Mouse (Mus musculus) myocyte (in vitro differentiated cells): ENCODE results near the gene Idh2. TPM values are rescaled to one million over a fixed set of nuclear protein-coding genes. Genes with fewer than 3 reads are reported as not detected.

ENCODE experiments used
- H3K27me3 ChIP-seq: one replicate; pipeline ENCODE4 v1.6.1; 2011; ENCODE audit not compliant: control insufficient read depth, insufficient read depth, insufficient read length
- H3K36me3 ChIP-seq: one replicate; pipeline ENCODE4 v1.6.1; 2011; ENCODE audit not compliant: control insufficient read depth, insufficient read depth
- H3K4me2 ChIP-seq: one replicate; pipeline ENCODE4 v1.6.1; 2011; ENCODE audit warnings: low read depth, control low read depth
- H3K4me3 ChIP-seq: one replicate; pipeline ENCODE4 v1.5.1; 2011; ENCODE audit warnings: mild to moderate bottlenecking, control low read depth, moderate library complexity
- H3K79me2 ChIP-seq: one replicate; pipeline ENCODE4 v1.6.1; 2011; ENCODE audit not compliant: control insufficient read depth, insufficient read depth
- H3ac ChIP-seq: one replicate; pipeline ENCODE4 v1.6.1; 2011; ENCODE audit not compliant: control insufficient read depth, insufficient read length
- CEBPB ChIP-seq: IDR thresholded peaks from 2 replicates; pipeline ENCODE4 v1.6.1; 2011; ENCODE audit warnings: mild to moderate bottlenecking, moderate library complexity; ENCODE audit not compliant: poor library complexity, insufficient read depth, severe bottlenecking
- E2F4 ChIP-seq: IDR thresholded peaks from one replicate; pipeline ENCODE4 v1.6.1; 2011; ENCODE audit warnings: mild to moderate bottlenecking, control low read depth, moderate library complexity; ENCODE audit not compliant: insufficient read depth
- MAX ChIP-seq: IDR thresholded peaks from one replicate; pipeline ENCODE4 v1.6.1; 2011; ENCODE audit warnings: low read depth, mild to moderate bottlenecking, control low read depth
- MYOD1 ChIP-seq, 3 experiments: IDR thresholded peaks; one replicate each; pipeline ENCODE4 v1.6.1; 2011; ENCODE audit warnings: control low read depth in 2 of 3, low read depth in 2 of 3, mild to moderate bottlenecking in 2 of 3, moderate library complexity in 1 of 3; ENCODE audit not compliant: insufficient read length in 2 of 3, control insufficient read depth in 1 of 3
- MYOG ChIP-seq, 3 experiments: IDR thresholded peaks; one replicate each; pipeline ENCODE4 v1.6.1; 2011; ENCODE audit warnings: control low read depth in 2 of 3, low read depth in 2 of 3, mild to moderate bottlenecking in 2 of 3; ENCODE audit not compliant: insufficient read length in 2 of 3, control insufficient read depth in 1 of 3, insufficient read depth in 1 of 3
- POLR2A ChIP-seq: IDR thresholded peaks from one replicate; pipeline ENCODE4 v1.6.1; 2011; ENCODE audit warnings: low read depth, mild to moderate bottlenecking, control low read depth, moderate library complexity; ENCODE audit not compliant: insufficient read length
- POLR2AphosphoS2 ChIP-seq: IDR thresholded peaks from one replicate; pipeline ENCODE4 v1.6.1; 2011; ENCODE audit warnings: low read depth, control low read depth; ENCODE audit not compliant: insufficient read length
- REST ChIP-seq: IDR thresholded peaks from one replicate; pipeline ENCODE4 v1.6.1; 2011; ENCODE audit warnings: mild to moderate bottlenecking, control low read depth, moderate library complexity; ENCODE audit not compliant: insufficient read depth, insufficient read length
- SRF ChIP-seq: IDR thresholded peaks from one replicate; pipeline ENCODE4 v1.6.1; 2011; ENCODE audit warnings: low read depth; ENCODE audit not compliant: control insufficient read depth, insufficient read length
- TCF12 ChIP-seq: IDR thresholded peaks from one replicate; pipeline ENCODE4 v1.6.1; 2011; ENCODE audit warnings: mild to moderate bottlenecking, control low read depth; ENCODE audit not compliant: poor library complexity, insufficient read depth, severe bottlenecking
- TCF3 ChIP-seq: IDR thresholded peaks from one replicate; pipeline ENCODE4 v1.6.1; 2011; ENCODE audit warnings: low read depth, control low read depth; ENCODE audit not compliant: insufficient read length
- USF1 ChIP-seq: IDR thresholded peaks from one replicate; pipeline ENCODE4 v1.6.1; 2011; ENCODE audit warnings: low read depth, mild to moderate bottlenecking, control low read depth, moderate library complexity
- polyA plus RNA-seq: library from polyadenylated mRNA; unstranded; fragments of >200 nt; fragmentation: generic; extraction: Trizol; gene quantifications from one replicate; pipeline ENCODE4 v1.2.1, GENCODE M21; 2012; ENCODE audit warnings: missing spikeins

The Idh2 gene
- polyA plus RNA-seq, 1 experiment: 159 TPM

GRCm38 (mm10) chr7:80059064-80059838, 55.9 kb downstream of the Idh2 start:
- H3K79me2 ChIP-seq: no peaks in the 10 kb centered on the region
- H3ac ChIP-seq: no peak overlapping the region
- no peaks in the 10 kb centered on the region for H3K36me3 ChIP-seq
- H3K4me3 ChIP-seq: no peak overlapping the region
- no peaks in the 10 kb centered on the region for H3K27me3 ChIP-seq
- TF ChIP-seq TCF12 (no peak), USF1 (no peak), CEBPB (no peak), MAX (no peak), POLR2A (no peak), REST (no peak), E2F4 (no peak), MYOD1 (IDR thresholded peaks at IDR 0.05; ENCODE audit: control insufficient read depth in 1 of 3, insufficient read length in 2 of 3, low read depth in 2 of 3) (no peak), SRF (no peak), MYOG (IDR thresholded peaks at IDR 0.05; ENCODE audit: control insufficient read depth in 1 of 3, insufficient read depth in 1 of 3, insufficient read length in 2 of 3, low read depth in 2 of 3) (no peak), TCF3 (no peak), POLR2AphosphoS2 (no peak)
- no peak overlapping the region for H3K4me2 ChIP-seq

GRCm38 (mm10) chr7:80058405-80059063, 56.7 kb downstream of the Idh2 start:
- Histone ChIP-seq H3K27me3 (no peaks in the 10 kb centered on the region), H3K36me3 (no peaks in the 10 kb centered on the region), H3ac (no peak overlapping the region), H3K4me3 (no peak overlapping the region), H3K4me2 (no peak overlapping the region), H3K79me2 (no peaks in the 10 kb centered on the region)
- TF ChIP-seq REST: no peak
- no peak for TF ChIP-seq MAX
- TF ChIP-seq TCF3: no peak
- TF ChIP-seq SRF: no peak
- no peak for TF ChIP-seq E2F4
- TF ChIP-seq USF1: no peak
- TF ChIP-seq POLR2A: no peak
- no peak for TF ChIP-seq TCF12
- TF ChIP-seq POLR2AphosphoS2: no peak
- no peak for TF ChIP-seq MYOD1 (IDR thresholded peaks at IDR 0.05; ENCODE audit: control insufficient read depth in 1 of 3, insufficient read length in 2 of 3, low read depth in 2 of 3)
- TF ChIP-seq CEBPB: no peak
- TF ChIP-seq MYOG (IDR thresholded peaks at IDR 0.05; ENCODE audit: control insufficient read depth in 1 of 3, insufficient read depth in 1 of 3, insufficient read length in 2 of 3, low read depth in 2 of 3): no peak

- TF ChIP-seq TCF3: no peak
- no peak for TF ChIP-seq SRF
- TF ChIP-seq POLR2AphosphoS2: no peak
- no peak for TF ChIP-seq REST
- TF ChIP-seq E2F4: no peak
- TF ChIP-seq POLR2A: no peak
- TF ChIP-seq TCF12: no peak
- no peak for TF ChIP-seq CEBPB
- Histone ChIP-seq H3ac (no peak overlapping the region), H3K4me3 (no peak overlapping the region), H3K36me3 (no peaks in the 10 kb centered on the region), H3K27me3 (no peaks in the 10 kb centered on the region), H3K4me2 (no peak overlapping the region), H3K79me2 (no peaks in the 10 kb centered on the region)
Measured at GRCm38 (mm10) chr7:80057781-80058180, 57.4 kb downstream of the Idh2 start.

DNA sequence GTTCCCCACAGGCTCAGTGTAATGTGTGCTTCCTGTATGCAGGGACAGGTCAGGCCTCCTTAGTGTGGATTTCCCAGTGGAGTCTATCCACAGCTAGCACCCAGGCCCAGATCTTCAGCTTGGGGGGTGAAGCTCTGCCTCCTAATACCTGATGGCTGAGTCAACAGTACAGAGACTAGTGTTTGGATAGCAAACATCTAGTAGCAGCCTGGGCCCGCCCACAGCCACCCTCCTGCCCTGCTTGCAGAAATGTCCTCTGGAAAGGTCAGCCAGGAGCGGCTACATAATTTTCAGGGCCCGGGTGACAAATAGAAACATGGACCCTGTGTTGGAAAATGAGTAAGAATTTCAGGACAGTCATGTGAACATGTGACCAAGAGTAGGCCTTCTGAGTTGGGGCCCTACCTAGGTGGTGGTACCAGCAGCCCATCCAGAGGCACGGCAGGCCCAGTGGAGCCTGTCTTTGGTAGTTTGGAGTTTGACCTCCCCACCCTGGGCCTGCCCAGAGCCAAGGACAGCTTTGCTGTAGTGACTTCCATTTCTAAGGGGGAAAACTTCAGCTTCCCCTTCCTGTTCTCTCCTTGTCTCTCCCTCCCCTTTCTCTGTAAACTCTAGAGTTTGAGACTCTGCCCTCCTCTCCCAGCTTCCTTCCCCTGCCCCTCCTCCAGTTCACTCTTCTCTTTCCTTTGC, 58.0 kb downstream of the Idh2 start:
- H3K4me2 ChIP-seq: no peak overlapping the region

More for the DNA sequence above, 58.0 kb downstream of the Idh2 start:
- no peak for TF ChIP-seq E2F4
- no peak for TF ChIP-seq TCF3
- no peak for TF ChIP-seq USF1
- TF ChIP-seq REST: no peak
- TF ChIP-seq CEBPB: no peak
- TF ChIP-seq MAX: no peak
- TF ChIP-seq TCF12: no peak
- TF ChIP-seq POLR2AphosphoS2: no peak
- H3K27me3 ChIP-seq: no peaks in the 10 kb centered on the region
- no peaks in the 10 kb centered on the region for H3K36me3 ChIP-seq
- no peak overlapping the region for H3ac ChIP-seq
- no peaks in the 10 kb centered on the region for H3K79me2 ChIP-seq
- H3K4me3 ChIP-seq: no peak overlapping the region
